Mouse (Mus musculus) ES-E14 (cell line): ENCODE data around the gene Nme4. TPM values are rescaled to one million over a fixed set of nuclear protein-coding genes. Genes with fewer than 3 reads are reported as not detected.

Experiments used
- DNase-seq: peaks from one replicate; pipeline ENCODE4 v3.0.0-alpha.2; 2013; ENCODE audit warnings: low read depth, low spot score
- H3K27ac ChIP-seq: 2 replicates; pipeline ENCODE4 v1.5.1; 2012; ENCODE audit warnings: low read depth, mild to moderate bottlenecking, low read length, moderate library complexity, mixed read lengths; ENCODE audit not compliant: poor library complexity, insufficient read depth, severe bottlenecking
- H3K36me3 ChIP-seq: 2 replicates; pipeline ENCODE4 v1.6.1; 2012; ENCODE audit warnings: mild to moderate bottlenecking, low read length, moderate library complexity, mixed read lengths; ENCODE audit not compliant: control insufficient read depth, poor library complexity, insufficient read depth, severe bottlenecking
- H3K4me1 ChIP-seq, 2 experiments: fragments of 150-350 bp in 1 of 2; sonication (generic) in 1 of 2; 2 replicates each; pipeline ENCODE4 v1.6.1; 2012; ENCODE audit warnings: low read length in 2 of 2, mild to moderate bottlenecking in 1 of 2, mixed read lengths in 1 of 2; ENCODE audit not compliant: control insufficient read depth in 2 of 2, insufficient read depth in 2 of 2, poor library complexity in 1 of 2
- H3K4me3 ChIP-seq, 2 experiments: fragments of 150-350 bp in 1 of 2; sonication (generic) in 1 of 2; 2 replicates each; pipeline ENCODE4 v1.5.1; 2012; ENCODE audit warnings: low read length in 2 of 2, low read depth in 1 of 2, mild to moderate bottlenecking in 1 of 2, mixed read lengths in 1 of 2; ENCODE audit not compliant: insufficient read depth in 1 of 2, poor library complexity in 1 of 2, severe bottlenecking in 1 of 2
- H3K9ac ChIP-seq: 2 replicates; pipeline ENCODE4 v1.6.1; 2012; ENCODE audit warnings: low read depth, mild to moderate bottlenecking, low read length, mixed read lengths; ENCODE audit not compliant: poor library complexity, insufficient read depth, severe bottlenecking
- H3K9me3 ChIP-seq: fragments of 150-350 bp; sonication (generic); 2 replicates; pipeline ENCODE4 v1.6.1; 2012; ENCODE audit warnings: low read depth, mild to moderate bottlenecking, low read length; ENCODE audit not compliant: control insufficient read depth, insufficient read depth
- CHD2 ChIP-seq: IDR thresholded peaks from 2 replicates; pipeline ENCODE4 v1.6.1; 2014; ENCODE audit warnings: mild to moderate bottlenecking, low read depth, low read length, inconsistent platforms
- HCFC1 ChIP-seq: IDR thresholded peaks from 2 replicates; pipeline ENCODE4 v1.6.1; 2012; ENCODE audit warnings: low read length, inconsistent platforms, borderline replicate concordance; ENCODE audit not compliant: insufficient read depth
- MAFK ChIP-seq: IDR thresholded peaks from 2 replicates; pipeline ENCODE4 v1.6.1; 2014; ENCODE audit warnings: mild to moderate bottlenecking, low read depth, low read length, inconsistent platforms; ENCODE audit not compliant: insufficient read depth
- ZC3H11A ChIP-seq: IDR thresholded peaks from 2 replicates; pipeline ENCODE4 v1.6.1; 2012; ENCODE audit warnings: low read depth, mild to moderate bottlenecking, inconsistent platforms, low read length, borderline replicate concordance
- ZNF384 ChIP-seq: IDR thresholded peaks from 2 replicates; pipeline ENCODE4 v1.6.1; 2012; ENCODE audit warnings: low read depth, low read length, inconsistent platforms
- in situ Hi-C, 2 experiments: fragments of 600-800 bp; cut with MboI; formaldehyde crosslinking; loops; one replicate each; pipeline ENCODE4 v1.15.1; 2025; ENCODE audit warnings: low sequenced_read_pairs in 2 of 2, inconsistent platforms in 1 of 2; ENCODE audit not compliant: unreplicated experiment in 2 of 2
- total RNA-seq: library from RNA; depleted of rRNA; stranded (reverse); fragments of 300-350 nt; gene quantifications from 2 replicates; pipeline ENCODE4 v1.2.3, GENCODE M21; 2012; rRNA removed

Nme4 gene
- total RNA-seq, 1 experiment: 96.4 TPM

DNA sequence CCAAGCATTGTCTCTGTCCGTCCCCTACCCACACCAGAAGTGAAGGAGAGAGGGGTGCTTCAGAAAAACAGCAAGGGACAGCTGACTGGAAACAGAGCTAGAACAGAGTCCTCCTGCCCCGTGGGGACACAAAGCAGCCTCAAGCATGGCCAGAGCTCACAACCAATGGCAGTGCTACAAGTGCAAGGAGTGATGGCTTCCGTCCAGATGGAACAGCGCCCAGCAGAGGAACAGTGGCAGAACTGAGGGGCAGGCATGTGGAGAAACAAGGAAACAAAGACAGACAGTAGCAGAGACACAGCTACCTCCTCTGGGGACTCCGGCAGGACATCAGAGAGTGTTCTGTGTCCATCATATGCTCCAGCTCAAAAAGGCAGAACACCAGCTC lies 52.2 kb downstream of the Nme4 start:
- Histone ChIP-seq H3K27ac (no peak overlapping the region), H3K36me3 (no peaks in the 10 kb centered on the region; the same call in 1 of the 2 replicates), H3K4me1 (no peaks in the 10 kb centered on the region), H3K9ac (no peak overlapping the region), H3K4me3 (no peak overlapping the region), H3K9me3 (no peaks in the 10 kb centered on the region)
- TF ChIP-seq ZC3H11A (no peak), MAFK (no peak), ZNF384 (no peak), HCFC1 (no peak), CHD2 (no peak)
- in situ Hi-C loops: no loop called here
- DNase-seq: no peak

DNA sequence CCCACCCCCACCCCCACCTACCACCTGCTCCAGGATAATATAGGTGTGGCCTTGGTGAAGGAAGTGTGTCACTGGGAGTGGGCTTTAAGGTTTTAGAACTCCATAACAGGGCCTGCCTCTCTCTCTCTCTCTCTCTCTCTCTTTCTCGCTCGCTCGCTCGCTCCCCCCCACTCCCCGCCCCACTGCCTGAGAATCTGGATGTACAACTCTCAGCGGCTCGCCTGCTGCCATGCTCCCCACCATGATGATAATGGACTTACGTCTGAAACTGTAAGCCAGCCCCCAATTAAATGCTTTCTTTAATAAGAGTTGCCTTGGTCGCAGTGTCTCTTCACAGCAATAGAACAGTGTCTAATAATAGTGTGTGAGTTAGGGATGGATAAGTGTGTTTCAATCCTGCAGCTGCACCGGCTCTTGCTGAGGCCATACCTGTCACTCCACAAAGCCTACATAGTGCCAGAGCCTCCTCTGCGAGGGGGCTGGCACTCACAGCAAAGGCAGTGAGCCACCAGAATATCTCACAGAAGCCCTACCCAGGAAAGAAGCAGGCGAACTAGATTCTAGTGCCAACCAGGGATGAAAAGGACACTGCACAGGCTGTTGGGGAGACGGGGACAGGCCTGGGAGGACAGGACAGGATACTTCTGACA lies 52.7 kb downstream of the Nme4 start:
- Histone ChIP-seq H3K9ac (no peak overlapping the region), H3K4me1 (no peaks in the 10 kb centered on the region), H3K4me3 (no peak overlapping the region), H3K27ac (no peak overlapping the region), H3K9me3 (no peaks in the 10 kb centered on the region), H3K36me3 (no peaks in the 10 kb centered on the region; the same call in 1 of the 2 replicates)
- DNase-seq: no peak
- TF ChIP-seq ZC3H11A (no peak), ZNF384 (no peak), HCFC1 (no peak), CHD2 (no peak), MAFK (no peak)
- in situ Hi-C loops: no loop called here

Other genes starting within 250 kb of the Nme4 start
- gene Wdr90, start 234.1 kb downstream of the Nme4 start, total RNA-seq: 24.7 and 50.5 TPM in 2 replicates
- gene Mcrip2, start 226.8 kb downstream of the Nme4 start, total RNA-seq: 12.3 and 12.6 TPM in 2 replicates
- gene Mettl26, start 220.5 kb downstream of the Nme4 start, total RNA-seq: 26.5 and 26.6 TPM in 2 replicates
- gene Wfikkn1, start 214.7 kb downstream of the Nme4 start, total RNA-seq: 3.3 TPM in 2 replicates
- gene Rab40c, start 175.9 kb downstream of the Nme4 start, total RNA-seq: 14.6 and 15.7 TPM in 2 replicates
- gene Pigq, start 150.7 kb downstream of the Nme4 start, total RNA-seq: 44.4 and 56.9 TPM in 2 replicates
- 0.16 and 0.18 TPM in 2 replicates for gene Nhlrc4, start 150.6 kb downstream of the Nme4 start, total RNA-seq
- not detected in 2 replicates for gene A930017K11Rik, start 143.0 kb downstream of the Nme4 start, total RNA-seq
- gene Capn15, start 109.8 kb downstream of the Nme4 start, total RNA-seq: 18.0 and 19.0 TPM in 2 replicates
- gene Rab11fip3, start 26.0 kb downstream of the Nme4 start, total RNA-seq: 9.4 and 11.2 TPM in 2 replicates
- 12.6 and 15.2 TPM in 2 replicates for gene Decr2, start 5.3 kb downstream of the Nme4 start, total RNA-seq
- gene Tmem8, start 17.7 kb upstream of the Nme4 start, total RNA-seq: 22.3 and 28.5 TPM in 2 replicates
- gene Mrpl28, start 27.9 kb upstream of the Nme4 start, total RNA-seq: 154 and 156 TPM in 2 replicates
- gene Axin1, start 43.1 kb upstream of the Nme4 start, total RNA-seq: 33.6 and 38.9 TPM in 2 replicates
- 0.16 and 0.18 TPM in 2 replicates for gene Pdia2, start 103.5 kb upstream of the Nme4 start, total RNA-seq
- gene Rgs11, start 107.3 kb upstream of the Nme4 start, total RNA-seq: 5.6 and 18.9 TPM in 2 replicates
- gene Arhgdig, start 112.2 kb upstream of the Nme4 start, total RNA-seq: 15.0 and 23.9 TPM in 2 replicates
- 22.1 and 28.4 TPM in 2 replicates for gene Fam234a, start 148.6 kb upstream of the Nme4 start, total RNA-seq
- 112 and 115 TPM in 2 replicates for gene Luc7l, start 157.3 kb upstream of the Nme4 start, total RNA-seq